Mouse (Mus musculus) MEL (cell line): Measurements from ENCODE around the gene Card14.

Source experiments
- CTCF ChIP-seq, 3 experiments: IDR thresholded peaks in 2 of 3; conservative IDR thresholded peaks in 1 of 3; 2 replicates each; pipeline ENCODE4 v1.5.1; 2011 to 2012; ENCODE audit warnings: low read length in 3 of 3, low read depth in 2 of 3, mild to moderate bottlenecking in 2 of 3, improper control_type of control experiment in 1 of 3, inconsistent platforms in 1 of 3, mixed read lengths in 1 of 3, moderate library complexity in 1 of 3; ENCODE audit not compliant: control insufficient read depth in 1 of 3, insufficient read depth in 1 of 3, poor library complexity in 1 of 3, severe bottlenecking in 1 of 3
- HCFC1 ChIP-seq: IDR thresholded peaks from 2 replicates; pipeline ENCODE4 v1.6.1; 2012; ENCODE audit warnings: low read depth, mild to moderate bottlenecking, inconsistent platforms, low read length, improper control_type of control experiment, moderate library complexity
- JUND ChIP-seq: IDR thresholded peaks from 2 replicates; pipeline ENCODE4 v1.6.1; 2011; ENCODE audit warnings: low read depth, mild to moderate bottlenecking, improper control_type of control experiment, low read length
- KAT2A ChIP-seq: conservative IDR thresholded peaks from 2 replicates; pipeline ENCODE4 v1.6.1; 2012; ENCODE audit warnings: low read depth, low read length, improper control_type of control experiment, inconsistent platforms
- MAFK ChIP-seq: IDR thresholded peaks from 2 replicates; pipeline ENCODE4 v1.6.1; 2011; ENCODE audit warnings: low read depth, mild to moderate bottlenecking, low read length, improper control_type of control experiment, borderline replicate concordance
- MAX ChIP-seq: IDR thresholded peaks from 2 replicates; pipeline ENCODE4 v1.6.1; 2011; ENCODE audit warnings: low read length, improper control_type of control experiment
- MAZ ChIP-seq: IDR thresholded peaks from 2 replicates; pipeline ENCODE4 v1.6.1; 2012; ENCODE audit warnings: low read depth, mild to moderate bottlenecking, inconsistent platforms, low read length, improper control_type of control experiment
- NELFE ChIP-seq: IDR thresholded peaks from 2 replicates; pipeline ENCODE4 v1.6.1; 2011; ENCODE audit warnings: low read depth, low read length, improper control_type of control experiment
- POLR2A ChIP-seq, 2 experiments: IDR thresholded peaks; 2 replicates each; pipeline ENCODE4 v1.6.1; 2011 to 2012; ENCODE audit warnings: low read length in 2 of 2, mild to moderate bottlenecking in 2 of 2, control low read depth in 1 of 2, improper control_type of control experiment in 1 of 2, low read depth in 1 of 2, moderate library complexity in 1 of 2; ENCODE audit not compliant: control insufficient read depth in 1 of 2, insufficient read depth in 1 of 2, poor library complexity in 1 of 2
- POLR2AphosphoS2 ChIP-seq: IDR thresholded peaks from 2 replicates; pipeline ENCODE4 v1.6.1; 2011; ENCODE audit warnings: low read length, improper control_type of control experiment
- RCOR1 ChIP-seq: IDR thresholded peaks from 2 replicates; pipeline ENCODE4 v1.6.1; 2012; ENCODE audit warnings: low read depth, mild to moderate bottlenecking, inconsistent platforms, low read length, improper control_type of control experiment
- TAL1 ChIP-seq: IDR thresholded peaks from 2 replicates; pipeline ENCODE4 v1.6.1; 2012; ENCODE audit warnings: mild to moderate bottlenecking, inconsistent platforms, low read length, moderate library complexity, mixed read lengths

DNA sequence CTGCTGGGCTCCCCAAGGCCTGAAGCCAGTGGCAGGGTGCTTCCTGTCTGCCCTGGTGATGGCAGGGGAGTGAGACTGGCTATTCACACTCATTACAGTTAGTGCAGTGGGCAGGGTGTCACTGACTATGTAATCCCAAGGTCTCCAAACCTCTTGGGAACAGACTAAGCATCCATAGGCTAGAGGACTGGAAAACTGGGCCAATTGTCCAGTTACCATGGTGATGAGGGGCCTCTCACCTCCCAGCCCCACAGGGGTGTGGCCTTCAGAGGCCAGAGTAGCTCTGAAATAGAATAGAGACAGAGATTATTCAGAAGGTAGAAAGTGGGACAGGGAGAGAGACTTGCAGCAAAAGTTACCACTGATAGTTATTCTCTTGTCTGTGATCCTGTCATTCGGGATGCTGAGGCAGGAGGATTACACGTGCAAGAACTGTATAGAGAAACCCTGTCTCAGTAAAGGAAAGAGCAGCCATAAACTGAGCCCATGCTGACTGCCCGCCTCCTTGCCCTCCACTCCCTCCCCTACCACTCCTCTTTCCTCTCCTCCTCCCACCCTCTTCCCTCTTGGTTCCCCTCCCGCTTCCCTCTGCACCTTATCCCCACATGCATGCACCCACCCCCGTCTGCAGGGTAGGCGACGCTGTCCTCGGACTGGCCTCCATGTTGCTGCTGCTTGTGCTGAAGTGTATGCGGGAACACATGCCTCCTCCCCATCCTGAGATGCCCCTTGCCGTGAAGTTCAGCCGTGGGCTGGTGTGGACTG, 55.4 kb downstream of the Card14 start:
- TF ChIP-seq JUND: no peak
- TF ChIP-seq MAX: no peak
- no peak for TF ChIP-seq CTCF (IDR thresholded peaks at IDR 0.05 in 2 of 3, conservative IDR thresholded peaks at IDR 0.05 in 1 of 3; ENCODE audit: control insufficient read depth in 1 of 3, insufficient read depth in 1 of 3, low read depth in 2 of 3, low read length in 3 of 3, poor library complexity in 1 of 3, severe bottlenecking in 1 of 3)
- TF ChIP-seq RCOR1: no peak
- TF ChIP-seq HCFC1: no peak
- no peak for TF ChIP-seq NELFE
- TF ChIP-seq POLR2A (IDR thresholded peaks at IDR 0.05; ENCODE audit: control insufficient read depth in 1 of 2, insufficient read depth in 1 of 2, low read depth in 1 of 2, low read length in 2 of 2, poor library complexity in 1 of 2): no peak
- no peak for TF ChIP-seq MAFK
- no peak for TF ChIP-seq KAT2A
- no peak for TF ChIP-seq TAL1
- no peak for TF ChIP-seq MAZ
- no peak for TF ChIP-seq POLR2AphosphoS2
